Mouse (Mus musculus): Measurements from ENCODE around the gene Tmem43. TPM values are rescaled to one million over a fixed set of nuclear protein-coding genes. Genes with fewer than 3 reads are reported as not detected.

The Tmem43 gene
- polyA plus RNA-seq, 1 experiment from 2014 or later: 17.3 TPM

Other genes with a start within 250 kb of the Tmem43 start
- 0.04 TPM in 1 of 2 replicates, not detected in the other for gene Wnt7a, start 62.3 kb upstream of the Tmem43 start, polyA plus RNA-seq (2016; fragmentation: Nextera tagmentation; extraction: Ambion mirVana)
- 26.5 and 31.5 TPM in 2 replicates for gene Chchd4, start 157 bp upstream of the Tmem43 start, polyA plus RNA-seq (2016; fragmentation: Nextera tagmentation; extraction: Ambion mirVana)
- 7.7 and 8.3 TPM in 2 replicates for gene Xpc, start 42.2 kb downstream of the Tmem43 start, polyA plus RNA-seq (2016; fragmentation: Nextera tagmentation; extraction: Ambion mirVana)
- 179 and 189 TPM in 2 replicates for gene Lsm3, start 42.2 kb downstream of the Tmem43 start, polyA plus RNA-seq (2016; fragmentation: Nextera tagmentation; extraction: Ambion mirVana)
- 22.1 and 24.9 TPM in 2 replicates for gene Slc6a6, start 210.3 kb downstream of the Tmem43 start, polyA plus RNA-seq (2016; fragmentation: Nextera tagmentation; extraction: Ambion mirVana)

All from liver, embryonic 12.5 days (tissue).